Mouse (Mus musculus): ENCODE measurements around the gene Brms1. TPM values are rescaled to one million over a fixed set of nuclear protein-coding genes. Genes with fewer than 3 reads are reported as not detected.

Gene Brms1
- not detected for polyA plus RNA-seq (2014; fragmentation: Illumina TruSeq; extraction: RNeasy Lipid Tissue Mini Kit (QIAGEN cat#74804); ENCODE audit: low read depth, low replicate concordance)

DNA sequence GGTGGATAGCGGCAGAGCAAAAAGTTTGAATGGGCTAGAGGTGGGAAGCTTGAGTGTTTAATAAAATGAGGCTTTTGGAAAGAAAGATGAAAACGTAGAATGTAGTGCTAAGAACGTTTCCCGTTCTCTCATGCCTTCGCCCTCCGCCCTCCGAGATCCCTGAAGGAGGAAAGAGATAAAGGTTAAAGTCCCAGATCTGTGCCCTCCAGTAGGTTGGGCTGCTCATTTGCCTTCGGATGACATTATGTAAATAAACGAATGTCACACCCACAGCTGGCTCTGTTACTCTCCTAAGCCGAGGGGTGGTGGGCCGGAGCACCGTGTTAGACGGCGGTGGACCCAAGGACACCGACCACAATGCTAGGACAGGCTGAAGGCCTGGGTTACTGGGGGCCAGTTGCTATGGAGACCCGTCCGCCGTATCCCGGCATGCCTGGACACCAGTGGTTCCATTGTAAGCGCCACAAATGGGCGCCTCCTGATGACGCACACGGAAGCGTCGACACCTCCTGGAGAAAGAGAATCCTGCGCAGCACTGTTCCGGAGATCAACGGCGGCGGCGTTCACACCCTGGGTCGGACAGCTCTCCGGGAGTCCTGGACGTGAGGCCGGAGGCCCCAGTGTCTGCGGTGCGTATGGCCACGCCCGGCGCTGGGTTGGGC, at the start of gene Brms1:
Gene Brms1, plus strand, starts transcription at position 493 of the 662 bp plus-strand sequence.

DNA sequence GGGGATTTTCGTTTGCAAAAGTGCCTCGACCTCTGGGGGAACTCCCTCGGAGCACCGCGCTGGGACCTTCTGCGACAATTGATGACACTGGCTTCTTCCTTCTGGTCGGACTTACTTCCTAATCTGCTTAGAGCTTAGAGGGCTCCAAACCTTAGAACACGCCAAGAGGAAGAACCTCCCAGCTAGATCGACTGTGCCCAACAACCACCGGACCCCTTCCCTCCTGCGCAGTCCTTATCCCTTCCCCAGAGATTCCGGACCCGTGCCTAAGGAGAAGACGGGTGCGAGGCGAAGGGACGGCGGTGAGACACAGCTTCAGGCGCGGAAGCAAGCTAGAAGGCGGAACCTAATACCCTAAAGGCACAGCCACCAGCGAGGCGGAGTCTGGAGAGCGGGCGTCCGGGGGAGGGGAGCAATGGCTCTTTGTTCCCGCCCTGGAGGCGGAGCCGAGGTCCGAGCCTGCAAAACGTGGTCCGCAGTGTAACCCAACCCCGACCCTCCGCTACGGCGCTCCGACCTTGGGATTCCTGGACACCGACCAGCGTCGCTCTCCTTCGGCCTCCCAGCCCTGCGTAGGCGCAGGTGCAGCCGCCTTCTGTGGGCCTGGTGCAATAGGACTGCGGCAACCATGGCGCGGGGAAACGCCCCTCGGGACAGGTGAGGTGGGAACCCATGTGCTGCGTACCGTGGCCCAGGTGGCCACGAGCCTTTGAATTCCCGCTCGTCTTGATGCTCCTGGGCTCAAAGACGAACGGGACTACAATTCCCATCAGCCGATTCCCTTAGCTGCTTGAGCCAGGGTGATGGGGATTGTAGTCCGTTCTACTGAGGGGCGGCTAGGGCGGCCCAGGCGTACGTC, 17.3 kb upstream of the Brms1 start, which contains the start of gene Slc29a2:
Gene Slc29a2, plus strand, starts transcription at position 240 of the 859 bp plus-strand sequence.

GRCm38 (mm10) chr19:5038709-5039156, 2.4 kb upstream of the Brms1 start, which contains the start of the genes B4gat1 and AC124502.3:
Gene B4gat1, plus strand, starts transcription at chr19:5038826.
Gene AC124502.3, plus strand, starts transcription at chr19:5038891.

GRCm38 (mm10) chr19:5050047-5050905, 9.1 kb downstream of the Brms1 start, which contains the start of gene Rin1:
Gene Rin1, plus strand, starts transcription at chr19:5050481.

DNA sequence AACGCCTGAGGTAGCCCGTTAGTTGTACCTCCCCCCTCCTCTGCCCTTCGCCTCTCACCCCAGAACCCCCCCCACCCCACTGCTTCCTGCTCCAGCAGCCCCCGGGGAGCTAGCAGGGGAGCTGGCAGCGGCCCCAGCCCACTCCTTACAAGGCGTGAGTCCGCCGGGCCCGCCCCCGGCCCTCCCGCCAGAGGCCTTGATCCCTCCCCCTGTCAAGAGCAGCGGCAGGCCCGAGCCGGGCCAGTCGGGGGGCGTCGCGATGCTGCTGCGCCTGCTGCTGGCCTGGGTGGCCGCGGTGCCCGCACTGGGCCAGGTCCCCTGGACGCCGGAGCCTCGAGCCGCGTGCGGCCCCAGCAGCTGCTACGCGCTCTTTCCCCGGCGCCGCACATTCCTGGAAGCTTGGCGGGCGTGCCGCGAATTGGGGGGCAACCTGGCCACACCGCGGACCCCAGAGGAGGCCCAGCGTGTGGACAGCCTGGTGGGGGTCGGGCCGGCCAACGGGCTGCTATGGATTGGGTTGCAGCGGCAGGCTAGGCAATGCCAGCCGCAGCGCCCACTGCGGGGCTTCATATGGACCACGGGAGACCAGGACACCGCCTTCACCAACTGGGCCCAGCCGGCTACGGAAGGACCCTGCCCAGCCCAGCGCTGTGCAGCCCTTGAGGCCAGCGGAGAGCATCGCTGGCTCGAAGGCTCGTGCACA, 26.9 kb downstream of the Brms1 start, which contains the start of gene Cd248:
Gene Cd248, plus strand, starts transcription at position 212 of the 703 bp plus-strand sequence.

DNA sequence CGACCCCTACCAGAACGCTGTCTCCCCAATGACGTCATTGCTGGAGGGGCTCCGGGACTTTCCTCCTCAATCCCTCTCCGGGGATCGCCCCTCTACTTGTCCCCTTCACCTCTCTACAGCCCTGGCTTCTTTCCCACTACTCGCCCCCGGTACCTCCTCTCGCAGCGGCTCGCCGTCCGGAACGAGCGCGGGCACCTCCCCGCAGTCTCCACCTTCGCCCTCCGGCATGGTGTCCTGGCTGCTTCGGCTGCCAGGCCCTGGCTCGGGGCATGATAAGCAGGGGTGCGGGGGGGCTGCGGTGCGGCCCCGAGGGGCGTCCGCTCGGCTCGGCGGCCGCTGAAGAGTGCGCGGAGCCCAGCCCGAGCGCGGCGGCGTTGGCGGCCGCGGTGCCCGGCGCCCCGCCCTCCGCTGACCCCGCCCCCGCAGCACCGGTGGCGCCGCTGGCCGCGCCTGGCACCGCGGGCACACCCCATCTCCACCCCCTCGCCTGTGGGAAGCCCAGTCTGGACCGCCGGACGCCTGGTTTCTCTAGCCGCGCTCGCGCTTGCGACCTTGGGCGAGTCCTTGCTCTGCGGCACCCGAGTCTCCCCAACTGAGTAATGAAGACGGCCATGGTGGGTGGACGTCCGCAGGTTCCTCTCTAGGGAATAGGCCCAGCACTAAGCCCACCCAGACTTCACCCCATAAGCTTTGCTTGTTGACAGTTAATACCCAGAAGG, 44.1 kb downstream of the Brms1 start, which contains the start of gene Tmem151a:
Gene Tmem151a, minus strand, starts transcription at position 387 of the 719 bp plus-strand sequence.

GRCm38 (mm10) chr19:5087884-5088728, 47.0 kb downstream of the Brms1 start, which contains the start of gene Yif1a:
Gene Yif1a, plus strand, starts transcription at chr19:5088538.

DNA sequence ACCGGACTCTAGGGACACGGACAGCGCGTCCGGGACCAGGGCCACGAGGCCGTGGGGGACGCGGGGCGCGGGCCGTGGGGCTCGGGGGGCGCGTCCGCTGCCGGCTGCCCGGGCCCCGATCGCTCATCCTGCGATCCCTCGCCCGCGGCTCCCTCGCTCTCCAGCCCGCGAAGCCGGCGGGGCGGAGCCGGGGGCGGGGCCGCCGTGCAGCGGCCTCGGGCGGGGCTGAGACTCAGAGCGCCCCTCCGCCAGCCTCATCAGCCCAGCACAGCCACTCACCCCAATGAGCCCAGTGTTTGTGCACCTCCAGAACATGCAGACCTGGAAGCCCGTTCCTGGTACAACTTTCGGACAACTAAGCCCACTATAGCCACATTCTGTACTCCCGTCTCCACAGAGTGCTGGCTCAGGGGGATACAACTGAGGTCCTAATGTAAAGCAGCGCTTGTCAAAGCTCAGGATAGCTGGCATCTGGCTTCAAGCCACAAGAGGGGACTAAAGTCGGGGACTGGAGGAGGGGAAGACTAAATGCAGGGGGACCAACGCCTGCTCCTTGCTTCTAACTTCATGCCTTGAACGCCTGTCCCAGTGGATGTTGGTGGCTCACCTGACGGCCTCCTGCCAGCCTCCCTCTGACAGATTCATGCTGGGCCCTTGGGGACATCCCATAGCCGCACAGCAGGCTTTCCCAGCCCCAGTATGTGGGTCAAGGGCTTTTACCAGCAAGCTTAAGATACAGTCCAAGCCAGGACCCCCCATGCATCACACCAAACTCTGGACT, 57.4 kb downstream of the Brms1 start, which contains the start of gene Cnih2:
Gene Cnih2, minus strand, starts transcription at position 159 of the 781 bp plus-strand sequence.

Other genes with a start within 250 kb of the Brms1 start
- gene Rbm4, start 247.5 kb upstream of the Brms1 start, polyA plus RNA-seq (2014; fragmentation: Illumina TruSeq; extraction: RNeasy Lipid Tissue Mini Kit (QIAGEN cat#74804); ENCODE audit: low read depth, low replicate concordance) = 8.5 TPM
- gene Gm21992, start 229.7 kb upstream of the Brms1 start, polyA plus RNA-seq (2014; fragmentation: Illumina TruSeq; extraction: RNeasy Lipid Tissue Mini Kit (QIAGEN cat#74804); ENCODE audit: low read depth, low replicate concordance) = 15.8 TPM
- gene Rbm14, start 229.7 kb upstream of the Brms1 start, polyA plus RNA-seq (2014; fragmentation: Illumina TruSeq; extraction: RNeasy Lipid Tissue Mini Kit (QIAGEN cat#74804); ENCODE audit: low read depth, low replicate concordance) = 5.0 TPM
- 1.3 TPM for gene Ccs, start 202.0 kb upstream of the Brms1 start, polyA plus RNA-seq (2014; fragmentation: Illumina TruSeq; extraction: RNeasy Lipid Tissue Mini Kit (QIAGEN cat#74804); ENCODE audit: low read depth, low replicate concordance)
- gene Ccdc87, start 202.0 kb upstream of the Brms1 start, polyA plus RNA-seq (2014; fragmentation: Illumina TruSeq; extraction: RNeasy Lipid Tissue Mini Kit (QIAGEN cat#74804); ENCODE audit: low read depth, low replicate concordance) = 0.12 TPM
- gene Ctsf, start 186.2 kb upstream of the Brms1 start, polyA plus RNA-seq (2014; fragmentation: Illumina TruSeq; extraction: RNeasy Lipid Tissue Mini Kit (QIAGEN cat#74804); ENCODE audit: low read depth, low replicate concordance) = 29.8 TPM
- not detected for gene Actn3, start 163.4 kb upstream of the Brms1 start, polyA plus RNA-seq (2014; fragmentation: Illumina TruSeq; extraction: RNeasy Lipid Tissue Mini Kit (QIAGEN cat#74804); ENCODE audit: low read depth, low replicate concordance)
- gene Zdhhc24, start 162.7 kb upstream of the Brms1 start, polyA plus RNA-seq (2014; fragmentation: Illumina TruSeq; extraction: RNeasy Lipid Tissue Mini Kit (QIAGEN cat#74804); ENCODE audit: low read depth, low replicate concordance) = 18.3 TPM
- gene Bbs1, start 134.7 kb upstream of the Brms1 start, polyA plus RNA-seq (2014; fragmentation: Illumina TruSeq; extraction: RNeasy Lipid Tissue Mini Kit (QIAGEN cat#74804); ENCODE audit: low read depth, low replicate concordance) = 6.8 TPM
- gene Dpp3, start 113.1 kb upstream of the Brms1 start, polyA plus RNA-seq (2014; fragmentation: Illumina TruSeq; extraction: RNeasy Lipid Tissue Mini Kit (QIAGEN cat#74804); ENCODE audit: low read depth, low replicate concordance) = 1.1 TPM
- gene Peli3, start 98.2 kb upstream of the Brms1 start, polyA plus RNA-seq (2014; fragmentation: Illumina TruSeq; extraction: RNeasy Lipid Tissue Mini Kit (QIAGEN cat#74804); ENCODE audit: low read depth, low replicate concordance) = 0.44 TPM
- gene Mrpl11, start 79.2 kb upstream of the Brms1 start, polyA plus RNA-seq (2014; fragmentation: Illumina TruSeq; extraction: RNeasy Lipid Tissue Mini Kit (QIAGEN cat#74804); ENCODE audit: low read depth, low replicate concordance) = 20.5 TPM
- not detected for gene Npas4, start 51.0 kb upstream of the Brms1 start, polyA plus RNA-seq (2014; fragmentation: Illumina TruSeq; extraction: RNeasy Lipid Tissue Mini Kit (QIAGEN cat#74804); ENCODE audit: low read depth, low replicate concordance)
- not detected for gene Slc29a2, start 17.5 kb upstream of the Brms1 start, polyA plus RNA-seq (2014; fragmentation: Illumina TruSeq; extraction: RNeasy Lipid Tissue Mini Kit (QIAGEN cat#74804); ENCODE audit: low read depth, low replicate concordance)
- gene B4gat1, start 2.5 kb upstream of the Brms1 start, polyA plus RNA-seq (2014; fragmentation: Illumina TruSeq; extraction: RNeasy Lipid Tissue Mini Kit (QIAGEN cat#74804); ENCODE audit: low read depth, low replicate concordance) = 26.8 TPM
- gene AC124502.3, start 2.5 kb upstream of the Brms1 start, polyA plus RNA-seq (2014; fragmentation: Illumina TruSeq; extraction: RNeasy Lipid Tissue Mini Kit (QIAGEN cat#74804); ENCODE audit: low read depth, low replicate concordance) = 0.85 TPM
- 0.16 TPM for gene Rin1, start 9.1 kb downstream of the Brms1 start, polyA plus RNA-seq (2014; fragmentation: Illumina TruSeq; extraction: RNeasy Lipid Tissue Mini Kit (QIAGEN cat#74804); ENCODE audit: low read depth, low replicate concordance)
- gene Cd248, start 26.7 kb downstream of the Brms1 start, polyA plus RNA-seq (2014; fragmentation: Illumina TruSeq; extraction: RNeasy Lipid Tissue Mini Kit (QIAGEN cat#74804); ENCODE audit: low read depth, low replicate concordance) = 0.20 TPM
- gene Tmem151a, start 44.2 kb downstream of the Brms1 start, polyA plus RNA-seq (2014; fragmentation: Illumina TruSeq; extraction: RNeasy Lipid Tissue Mini Kit (QIAGEN cat#74804); ENCODE audit: low read depth, low replicate concordance) = not detected
- gene Yif1a, start 47.2 kb downstream of the Brms1 start, polyA plus RNA-seq (2014; fragmentation: Illumina TruSeq; extraction: RNeasy Lipid Tissue Mini Kit (QIAGEN cat#74804); ENCODE audit: low read depth, low replicate concordance) = 28.2 TPM
- not detected for gene Cnih2, start 57.2 kb downstream of the Brms1 start, polyA plus RNA-seq (2014; fragmentation: Illumina TruSeq; extraction: RNeasy Lipid Tissue Mini Kit (QIAGEN cat#74804); ENCODE audit: low read depth, low replicate concordance)
- 2.5 TPM for gene Rab1b, start 65.7 kb downstream of the Brms1 start, polyA plus RNA-seq (2014; fragmentation: Illumina TruSeq; extraction: RNeasy Lipid Tissue Mini Kit (QIAGEN cat#74804); ENCODE audit: low read depth, low replicate concordance)
- 1.9 TPM for gene Klc2, start 77.2 kb downstream of the Brms1 start, polyA plus RNA-seq (2014; fragmentation: Illumina TruSeq; extraction: RNeasy Lipid Tissue Mini Kit (QIAGEN cat#74804); ENCODE audit: low read depth, low replicate concordance)
- 3.7 TPM for gene Pacs1, start 231.8 kb downstream of the Brms1 start, polyA plus RNA-seq (2014; fragmentation: Illumina TruSeq; extraction: RNeasy Lipid Tissue Mini Kit (QIAGEN cat#74804); ENCODE audit: low read depth, low replicate concordance)